Mouse (Mus musculus): ENCODE results near the gene Gm36864.
"Not testable (repeated sequence)": the region's sequence is repeated elsewhere in the genome, so short reads cannot be mapped to it uniquely, and the experiment has no call there.

GRCm38 (mm10) chr7:44207135-44207534, 28.8 kb upstream of the Gm36864 start, which contains the start of gene Klk1b4:
- TF ChIP-seq EP300, CTCF (IDR thresholded peaks at IDR 0.05; ENCODE audit: low read depth): not testable (repeated sequence)

All from heart, postnatal 0 days (tissue).